Mouse (Mus musculus) fibroblast of lung, adult 2 months (primary cell): Measurements from ENCODE around the gene Taldo1.
A peak's percentile ranks its signal among the peaks of the same experiment; 100 is the strongest.
"Not testable (repeated sequence)": the region's sequence is repeated elsewhere in the genome, so short reads cannot be mapped to it uniquely, and the experiment has no call there.

Source experiments
- DNase-seq: peaks from one replicate; pipeline ENCODE4 v3.0.0-alpha.2; 2011; ENCODE audit warnings: low read depth

Taldo1 gene

DNA sequence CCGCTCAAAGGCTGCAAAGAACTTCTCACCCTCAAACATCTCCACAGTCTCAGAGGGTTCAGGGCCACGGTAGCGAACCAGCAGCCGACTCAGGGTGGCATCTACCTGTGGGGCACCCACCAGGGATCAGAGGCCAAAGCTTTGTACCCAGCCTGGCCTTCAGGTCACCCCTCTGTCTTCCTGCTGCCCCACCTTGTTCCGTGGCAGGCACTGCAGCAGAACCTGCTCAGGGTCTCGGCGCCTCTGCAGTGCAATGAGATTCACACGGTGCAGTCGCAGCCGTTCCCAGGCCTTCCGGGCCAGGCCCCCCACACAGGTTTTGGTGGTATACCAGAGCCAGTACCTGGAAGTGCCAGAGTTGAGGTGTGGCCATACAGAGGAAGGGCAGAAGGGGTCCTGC is 47.8 kb downstream of the Taldo1 start:
- DNase-seq, result no peak

DNA sequence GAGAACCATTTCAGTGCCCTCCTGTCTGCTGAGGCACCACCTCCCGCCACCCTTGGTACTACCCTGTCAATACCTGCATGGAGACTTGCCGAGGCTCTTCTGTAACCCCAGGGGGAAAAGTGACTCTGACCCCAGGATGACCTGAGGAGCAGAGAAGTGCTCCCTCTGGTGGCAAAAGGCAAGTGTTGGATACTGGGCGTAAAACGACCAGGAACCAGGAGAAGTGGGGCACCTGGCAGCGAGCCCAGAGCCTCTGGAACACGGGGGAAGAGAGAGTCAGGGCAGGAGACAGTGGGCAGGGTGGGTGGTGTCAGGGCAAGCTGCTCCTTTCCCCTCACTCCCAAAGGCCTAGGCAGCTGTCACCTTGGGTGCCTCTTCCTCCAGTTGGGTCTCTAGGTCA is 48.6 kb downstream of the Taldo1 start:
- DNase-seq, result no peak

DNA sequence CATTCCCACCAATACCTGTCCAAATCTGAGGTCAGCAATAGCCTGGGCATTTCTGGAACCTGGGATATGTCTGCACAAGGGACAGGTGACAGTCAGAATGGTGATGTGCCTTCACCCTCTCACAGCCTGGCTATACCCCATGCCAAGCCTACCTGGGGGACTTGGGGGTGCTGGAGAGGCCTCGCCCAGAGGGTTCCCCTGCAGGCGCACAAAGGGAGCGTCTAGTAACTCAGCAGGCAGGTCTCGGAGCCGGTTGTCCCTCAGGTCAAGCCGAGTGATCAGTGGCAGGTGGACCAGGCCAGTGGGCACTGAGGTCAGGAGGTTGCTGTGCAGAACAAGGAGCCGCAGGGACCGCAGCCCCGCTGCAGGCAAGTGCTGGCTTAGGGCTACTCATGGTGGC is 49.5 kb downstream of the Taldo1 start:
- DNase-seq, result no peak

DNA sequence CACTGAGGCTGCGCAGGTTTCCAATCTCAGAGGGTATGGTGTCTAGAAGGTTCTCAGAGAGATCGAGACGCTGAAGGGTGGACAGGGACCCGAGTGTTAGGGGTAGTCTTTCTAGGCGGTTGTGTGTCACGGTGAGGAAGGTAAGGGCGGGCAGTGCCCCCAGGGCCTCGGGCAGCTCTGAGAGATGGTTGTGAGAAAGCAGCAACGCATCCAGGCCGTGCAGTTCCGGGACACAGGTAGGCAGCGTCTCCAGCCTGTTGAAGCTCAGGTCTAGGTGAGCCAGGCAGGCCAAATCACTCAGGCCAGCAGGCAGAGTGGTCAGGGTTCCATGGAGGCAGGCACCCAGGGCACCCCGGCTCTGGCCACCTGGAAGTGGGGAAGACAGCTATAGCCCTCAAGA is 50.2 kb downstream of the Taldo1 start:
- no peak for DNase-seq

DNA sequence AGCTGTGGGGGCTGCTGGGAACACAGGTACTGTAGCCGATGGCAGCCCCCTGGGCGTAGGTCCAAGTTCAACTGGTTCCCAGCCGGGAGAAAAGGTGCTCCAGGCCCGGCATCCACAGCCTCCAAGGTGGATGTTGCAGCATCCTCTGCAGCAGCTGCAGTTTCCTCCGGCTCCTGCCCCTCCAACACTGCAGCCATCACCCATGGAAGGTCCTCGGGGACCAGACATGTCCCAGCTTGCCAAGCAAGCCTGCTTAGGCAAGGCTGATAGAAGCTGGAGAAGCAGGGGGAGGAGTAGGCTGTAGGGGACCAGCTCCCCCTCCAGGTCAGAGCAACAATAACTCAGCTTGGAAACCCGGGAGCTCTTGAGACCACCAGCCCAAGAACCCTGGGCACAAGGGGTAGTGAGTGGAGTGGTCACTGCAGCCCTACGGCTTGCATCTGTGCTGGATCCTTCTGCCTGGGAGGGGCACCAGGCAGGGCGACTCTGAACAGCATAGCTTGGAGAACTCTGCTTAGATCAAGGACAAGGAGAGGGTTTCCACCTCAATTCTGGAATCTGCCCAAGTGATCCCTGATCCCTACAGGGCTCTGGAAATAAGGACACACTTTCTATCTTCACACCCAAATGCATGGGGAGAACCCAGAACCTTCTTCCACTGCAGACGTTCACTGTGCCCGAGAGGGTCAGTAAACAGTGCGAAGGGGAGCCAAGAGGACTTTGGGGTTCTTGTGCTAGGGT is 51.3 kb downstream of the Taldo1 start:
- no peak for DNase-seq

DNA sequence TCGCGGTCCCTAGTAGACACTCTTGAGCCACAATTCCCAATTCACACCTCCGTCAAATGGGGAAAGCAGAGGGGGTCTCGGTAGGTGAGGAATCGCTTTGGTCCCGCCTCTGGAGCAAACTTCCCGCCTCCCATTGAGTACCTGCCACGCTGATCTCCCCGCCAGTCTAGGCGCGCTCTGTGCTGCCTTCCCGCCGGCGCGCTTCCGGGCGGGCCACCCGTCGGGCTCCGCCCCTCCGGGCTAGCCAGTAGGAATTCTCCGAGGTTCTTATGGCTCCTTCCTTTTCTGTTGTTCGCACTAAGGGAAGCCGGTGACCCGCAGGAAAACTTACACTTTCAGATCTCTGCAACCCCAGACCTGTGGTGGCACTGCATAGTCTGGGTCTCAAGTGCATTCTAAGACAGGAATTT is 51.8 kb downstream of the Taldo1 start, which contains the start of gene Pidd1:
Pidd1 (minus strand) TSS at position 198 of the 410 bp plus-strand sequence.
- DNase-seq, result no peak

DNA sequence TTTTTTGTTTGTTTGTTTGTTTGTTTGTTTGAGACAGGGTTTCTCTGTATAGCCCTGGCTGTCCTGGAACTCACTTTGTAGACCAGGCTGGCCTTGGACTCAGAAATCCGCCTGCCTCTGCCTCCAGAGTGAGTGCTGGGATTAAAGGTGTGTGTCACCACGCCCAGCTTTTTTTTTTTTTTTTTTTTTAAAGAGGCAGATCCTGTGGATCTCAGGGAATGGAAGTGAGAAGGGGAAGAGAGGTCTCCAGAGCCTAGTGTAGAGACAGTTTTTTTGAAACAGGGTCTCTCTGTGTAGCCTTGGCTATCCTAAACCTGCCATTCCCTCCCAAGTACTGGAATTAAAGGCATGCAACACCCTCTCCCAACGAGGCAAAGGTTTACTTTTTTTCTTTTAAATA is 54.4 kb downstream of the Taldo1 start:
- not testable (repeated sequence) for DNase-seq

DNA sequence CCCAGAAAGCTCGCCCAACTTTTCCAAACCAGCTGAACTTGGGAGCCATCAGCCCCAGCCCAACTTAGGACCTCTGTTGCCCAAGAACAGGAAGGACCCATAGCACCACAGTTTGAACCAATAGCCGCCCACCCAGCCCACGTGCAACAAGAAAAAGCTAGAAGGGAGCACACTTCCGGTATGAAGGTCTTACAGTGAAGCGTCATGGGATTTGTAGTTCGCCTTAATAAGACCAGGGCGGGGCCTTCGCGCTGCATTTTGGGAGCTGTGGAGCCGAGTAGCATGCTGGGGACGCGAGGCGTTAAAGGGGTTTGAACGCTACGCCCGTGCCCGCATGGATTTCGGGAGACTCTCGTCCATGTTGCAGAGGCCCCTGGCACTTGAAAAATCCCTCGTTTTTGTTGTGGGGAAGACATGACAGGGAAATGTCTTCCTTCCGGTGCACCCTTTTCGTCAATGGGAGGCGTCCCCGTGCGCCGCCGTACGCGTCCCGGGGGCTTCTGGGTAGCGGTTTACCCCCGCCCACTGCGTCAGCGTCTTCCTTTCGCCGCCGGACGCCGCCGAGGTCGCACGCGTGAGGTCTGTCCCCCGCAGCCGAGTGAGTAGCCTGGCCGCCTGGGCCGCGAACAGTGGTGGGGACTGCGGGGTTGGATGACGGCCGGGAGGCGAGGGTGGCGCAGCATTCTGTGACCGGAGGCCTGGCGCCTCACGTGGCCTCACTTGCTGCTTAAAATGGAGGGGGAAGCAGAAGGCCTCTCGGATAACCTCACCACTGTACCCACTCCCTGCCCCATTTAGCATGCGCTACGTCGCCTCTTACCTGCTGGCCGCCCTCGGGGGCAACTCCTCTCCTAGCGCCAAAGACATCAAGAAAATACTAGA is 55.4 kb downstream of the Taldo1 start, which contains the start of gene Rplp2:
Rplp2 (plus strand) TSS at position 261 of the 882 bp plus-strand sequence.
- DNase-seq, result peak; percentile 84

DNA sequence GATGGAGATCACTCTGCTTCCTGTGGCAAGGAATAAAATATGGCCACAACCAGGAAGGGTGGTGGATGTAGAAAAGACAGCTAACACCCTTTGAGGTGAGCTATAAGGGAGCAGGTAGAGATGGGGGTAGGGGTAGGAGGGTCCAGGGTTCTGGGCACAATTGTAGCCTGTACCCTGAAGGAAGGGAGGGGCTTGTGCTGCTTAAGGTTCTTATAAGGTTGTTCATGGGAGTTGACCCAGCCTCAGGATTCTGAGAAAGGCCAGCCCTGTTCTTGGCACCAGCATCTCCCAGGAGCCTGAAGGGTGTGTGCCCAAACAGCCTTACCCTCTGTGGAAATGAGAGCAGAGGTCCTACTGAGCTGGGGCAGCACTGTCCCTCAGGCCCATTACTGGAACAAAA is 59.9 kb downstream of the Taldo1 start:
- DNase-seq, result no peak
